Mouse (Mus musculus) CH12.LX (cell line): ENCODE results near the gene Prkch. TPM values are rescaled to one million over a fixed set of nuclear protein-coding genes. Genes with fewer than 3 reads are reported as not detected.

Experiments
- DNase-seq: peaks from one replicate; pipeline ENCODE4 v3.0.0-alpha.2; 2013; ENCODE audit errors: extremely low read depth
- H3K27ac ChIP-seq: 2 replicates; pipeline ENCODE4 v1.5.1; 2012; ENCODE audit warnings: low read depth, mild to moderate bottlenecking, control low read depth, moderate library complexity; ENCODE audit not compliant: insufficient read depth
- H3K27me3 ChIP-seq: replicated peaks from 2 replicates; pipeline ENCODE3; 2012; ENCODE audit warnings: inconsistent platforms
- H3K36me3 ChIP-seq, 2 experiments: replicated peaks in 1 of 2; 2 replicates each; pipeline versions ENCODE3 to v1.6.1; 2012; ENCODE audit warnings: inconsistent platforms in 1 of 2, low read length in 1 of 2, mild to moderate bottlenecking in 1 of 2, mixed read lengths in 1 of 2, moderate library complexity in 1 of 2; ENCODE audit not compliant: control insufficient read depth in 1 of 2, insufficient read depth in 1 of 2
- H3K4me1 ChIP-seq, 2 experiments: 2 replicates each; pipeline ENCODE4 v1.6.1; 2012; ENCODE audit warnings: inconsistent platforms in 1 of 2, moderate library complexity in 1 of 2; ENCODE audit not compliant: insufficient read depth in 2 of 2, control insufficient read depth in 1 of 2
- H3K4me2 ChIP-seq: 2 replicates; pipeline ENCODE4 v1.6.1; 2012; ENCODE audit warnings: low read depth, mild to moderate bottlenecking, control low read depth; ENCODE audit not compliant: poor library complexity, insufficient read depth, severe bottlenecking
- H3K4me3 ChIP-seq, 3 experiments: fragments of 150-350 bp in 1 of 3; sonication (generic) in 1 of 3; replicated peaks in 1 of 3; 2 replicates each; pipeline versions ENCODE3 to v1.5.1; 2011 to 2012; ENCODE audit warnings: low read depth in 2 of 3, low read length in 2 of 3, mild to moderate bottlenecking in 2 of 3, moderate library complexity in 2 of 3, control low read depth in 1 of 3, improper control_type of control experiment in 1 of 3, inconsistent platforms in 1 of 3, mixed read lengths in 1 of 3; ENCODE audit not compliant: poor library complexity in 1 of 3
- H3K79me2 ChIP-seq: replicated peaks from 2 replicates; pipeline ENCODE4 v1.6.1; 2012; ENCODE audit warnings: mild to moderate bottlenecking, moderate library complexity; ENCODE audit not compliant: control insufficient read depth, poor library complexity, insufficient read depth, severe bottlenecking; ENCODE audit errors: extremely low read depth
- H3K9ac ChIP-seq: 2 replicates; pipeline ENCODE4 v1.6.1; 2012; ENCODE audit warnings: low read depth, mild to moderate bottlenecking, control low read depth, moderate library complexity; ENCODE audit not compliant: insufficient read depth
- H3K9me3 ChIP-seq: replicated peaks from 2 replicates; pipeline ENCODE3; 2012; ENCODE audit warnings: low read length, inconsistent platforms, mixed read lengths
- BHLHE40 ChIP-seq: IDR thresholded peaks from 2 replicates; pipeline ENCODE4 v1.6.1; 2011; ENCODE audit warnings: mild to moderate bottlenecking, low read depth, low read length, improper control_type of control experiment
- CHD1 ChIP-seq: IDR thresholded peaks from 2 replicates; pipeline ENCODE4 v1.6.1; 2012; ENCODE audit warnings: low read depth, low read length, improper control_type of control experiment, inconsistent platforms
- CHD2 ChIP-seq: IDR thresholded peaks from 2 replicates; pipeline ENCODE4 v1.6.1; 2011; ENCODE audit warnings: low read length, improper control_type of control experiment
- ELF1 ChIP-seq: IDR thresholded peaks from 2 replicates; pipeline ENCODE4 v1.6.1; 2014; ENCODE audit warnings: low read depth, mild to moderate bottlenecking, inconsistent platforms, low read length, improper control_type of control experiment
- EP300 ChIP-seq: IDR thresholded peaks from 2 replicates; pipeline ENCODE4 v1.6.1; 2011; ENCODE audit warnings: low read length, improper control_type of control experiment
- ETS1 ChIP-seq: conservative IDR thresholded peaks from 2 replicates; pipeline ENCODE4 v1.6.1; 2012; ENCODE audit warnings: low read depth, mild to moderate bottlenecking, inconsistent platforms, low read length, improper control_type of control experiment, moderate library complexity
- HCFC1 ChIP-seq: IDR thresholded peaks from 2 replicates; pipeline ENCODE4 v1.6.1; 2012; ENCODE audit warnings: low read depth, mild to moderate bottlenecking, inconsistent platforms, low read length, improper control_type of control experiment
- IRF4 ChIP-seq: IDR thresholded peaks from 2 replicates; pipeline ENCODE4 v1.6.1; 2014; ENCODE audit warnings: low read depth, mild to moderate bottlenecking, inconsistent platforms, low read length, improper control_type of control experiment
- JUN ChIP-seq: IDR thresholded peaks from 2 replicates; pipeline ENCODE4 v1.6.1; 2011; ENCODE audit warnings: low read depth, mild to moderate bottlenecking, low read length, improper control_type of control experiment, moderate library complexity; ENCODE audit not compliant: insufficient read depth
- JUND ChIP-seq: conservative IDR thresholded peaks from 2 replicates; pipeline ENCODE4 v1.6.1; 2011; ENCODE audit warnings: low read depth, low read length, improper control_type of control experiment
- KAT2A ChIP-seq: IDR thresholded peaks from 2 replicates; pipeline ENCODE4 v1.6.1; 2012; ENCODE audit warnings: low read length, improper control_type of control experiment, inconsistent platforms; ENCODE audit not compliant: insufficient replicate concordance
- MAFK ChIP-seq: IDR thresholded peaks from 2 replicates; pipeline ENCODE4 v1.6.1; 2011; ENCODE audit warnings: low read length, improper control_type of control experiment; ENCODE audit not compliant: insufficient replicate concordance
- MAZ ChIP-seq: IDR thresholded peaks from 2 replicates; pipeline ENCODE4 v1.6.1; 2012; ENCODE audit warnings: low read depth, mild to moderate bottlenecking, inconsistent platforms, low read length, improper control_type of control experiment, moderate library complexity
- MEF2A ChIP-seq: IDR thresholded peaks from 2 replicates; pipeline ENCODE4 v1.6.1; 2014; ENCODE audit warnings: low read depth, mild to moderate bottlenecking, inconsistent platforms, low read length, improper control_type of control experiment, borderline replicate concordance
- MXI1 ChIP-seq: IDR thresholded peaks from 2 replicates; pipeline ENCODE4 v1.6.1; 2011; ENCODE audit warnings: mild to moderate bottlenecking, low read depth, low read length, improper control_type of control experiment
- MYC ChIP-seq: IDR thresholded peaks from 2 replicates; pipeline ENCODE4 v1.6.1; 2011; ENCODE audit warnings: low read depth, mild to moderate bottlenecking, improper control_type of control experiment, low read length
- PAX5 ChIP-seq: IDR thresholded peaks from 2 replicates; pipeline ENCODE4 v1.6.1; 2012; ENCODE audit warnings: low read length, inconsistent platforms, mixed read lengths
- RCOR1 ChIP-seq: conservative IDR thresholded peaks from 2 replicates; pipeline ENCODE4 v1.6.1; 2012; ENCODE audit warnings: low read depth, mild to moderate bottlenecking, inconsistent platforms, low read length, improper control_type of control experiment
- SIN3A ChIP-seq: IDR thresholded peaks from 2 replicates; pipeline ENCODE4 v1.6.1; 2012; ENCODE audit warnings: low read length, improper control_type of control experiment, inconsistent platforms
- SMC3 ChIP-seq: IDR thresholded peaks from 2 replicates; pipeline ENCODE4 v1.6.1; 2011; ENCODE audit warnings: low read depth, low read length, improper control_type of control experiment
- TBP ChIP-seq: conservative IDR thresholded peaks from 2 replicates; pipeline ENCODE4 v1.6.1; 2011; ENCODE audit warnings: low read depth, low read length, improper control_type of control experiment
- TCF12 ChIP-seq: IDR thresholded peaks from 2 replicates; pipeline ENCODE4 v1.6.1; 2014; ENCODE audit warnings: low read depth, mild to moderate bottlenecking, inconsistent platforms, low read length, improper control_type of control experiment
- UBTF ChIP-seq: IDR thresholded peaks from 2 replicates; pipeline ENCODE4 v1.6.1; 2012; ENCODE audit warnings: low read depth, mild to moderate bottlenecking, inconsistent platforms, low read length, improper control_type of control experiment, moderate library complexity
- USF1 ChIP-seq: IDR thresholded peaks from 2 replicates; pipeline ENCODE4 v1.6.1; 2014; ENCODE audit warnings: low read depth, mild to moderate bottlenecking, inconsistent platforms, low read length, improper control_type of control experiment
- ZC3H11A ChIP-seq: IDR thresholded peaks from 2 replicates; pipeline ENCODE4 v1.6.1; 2012; ENCODE audit warnings: low read depth, mild to moderate bottlenecking, inconsistent platforms, low read length, improper control_type of control experiment
- ZKSCAN1 ChIP-seq: IDR thresholded peaks from 2 replicates; pipeline ENCODE4 v1.6.1; 2012; ENCODE audit warnings: low read depth, inconsistent platforms, low read length, improper control_type of control experiment, borderline replicate concordance
- dilution Hi-C: fragments of 300-500 bp; cut with MboI; formaldehyde crosslinking; loops from 2 replicates; pipeline ENCODE4 v1.14.3; 2020; ENCODE audit warnings: low sequenced_read_pairs; ENCODE audit not compliant: extremely low pct_unique_long_range_greater_than_20kb, extremely low pct_ligation_motif_present
- in situ Hi-C: fragments of 300-500 bp; cut with MboI; formaldehyde crosslinking; loops from 3 replicates; pipeline ENCODE4 v1.14.3; 2019; ENCODE audit warnings: low sequenced_read_pairs, low pct_ligation_motif_present, low pct_unique_long_range_greater_than_20kb, mixed read lengths
- polyA plus RNA-seq: library from polyadenylated mRNA; unstranded; fragments of >175 nt; gene quantifications from 2 replicates; pipeline ENCODE4 v1.2.1, GENCODE M21; 2012; ENCODE audit warnings: low read depth; ENCODE audit not compliant: insufficient read length
- total RNA-seq, 2 experiments: library from RNA; depleted of rRNA; stranded (reverse); fragments of 300-350 nt in 1 of 2; fragments of >200 nt in 1 of 2; gene quantifications; 2 replicates each; pipeline ENCODE4 v1.2.3; 2012 to 2014

The Prkch gene
- total and polyA plus RNA-seq, 3 experiments: 0.76 to 2.3 (median 1.8) TPM

- H3K4me3 ChIP-seq: no peak overlapping the region
- DNase-seq: peak; percentile 74
- peaks cover 20% of the 10 kb centered on the region for H3K9me3 ChIP-seq
- in situ Hi-C loops (no loop called here), dilution Hi-C loops (no loop called here)
- H3K36me3 ChIP-seq: peaks cover 0 to 11% of the 10 kb centered on the region in 2 experiments
- H3K27ac ChIP-seq: peak overlapping the region; percentile 20; the same call in 1 of the 2 replicates
- H3K27me3 ChIP-seq: no peaks in the 10 kb centered on the region
- no peak overlapping the region for H3K9ac ChIP-seq
- TF ChIP-seq ELF1 (peak; percentile 38; the same call in 1 of the 2 replicates), HCFC1 (peak; percentile 59), ZKSCAN1 (no peak), BHLHE40 (peak; percentile 70), SMC3 (no peak; the same call in 1 of the 2 replicates), MAFK (peak; percentile 41; the same call in 1 of the 2 replicates), IRF4 (peak; percentile 98), TCF12 (peak; percentile 31; the same call in 1 of the 2 replicates), EP300 (peak; percentile 97), ETS1 (peak; percentile 76), JUN (0 out of 2 replicates have a peak, but pooled peaks have one; percentile 47), MEF2A (peak; percentile 94), RCOR1 (peak; percentile 81; the same call in 1 of the 2 replicates), CHD2 (0 out of 2 replicates have a peak, but pooled peaks have one; percentile 43), TBP (no peak), MXI1 (no peak), MYC (0 out of 2 replicates have a peak, but pooled peaks have one; percentile 23), MAZ (no peak), JUND (peak; percentile 51), SIN3A (peak; percentile 55; the same call in 1 of the 2 replicates)
- H3K79me2 ChIP-seq: no peaks in the 10 kb centered on the region
- H3K4me1 ChIP-seq: peaks cover 20 to 59% of the 10 kb centered on the region in 2 experiments
- no peak overlapping the region for H3K4me2 ChIP-seq
Measured at GRCm38 (mm10) chr12:73723067-73723466, 138.5 kb downstream of the Prkch start.

DNA sequence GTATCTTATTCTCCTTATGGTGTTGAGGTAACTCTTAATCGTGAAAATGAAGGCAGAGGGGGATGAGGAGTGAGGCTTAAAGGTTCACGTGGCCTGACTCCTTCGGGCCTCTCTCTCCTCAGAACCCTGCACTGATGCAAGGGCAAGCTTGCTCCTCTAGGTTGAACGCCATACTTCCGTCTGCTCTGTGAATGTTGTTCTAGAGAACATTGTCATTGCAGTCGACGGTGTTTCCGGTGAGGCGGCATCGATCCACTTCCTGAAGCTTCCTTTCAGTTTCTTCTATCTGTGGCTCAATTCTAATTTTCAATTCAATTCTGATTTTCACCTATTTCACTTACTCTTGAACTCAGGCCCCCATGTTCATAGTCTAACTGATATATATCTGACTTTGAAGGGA lies 139.3 kb downstream of the Prkch start:
- DNase-seq: no peak
- no peaks in the 10 kb centered on the region for H3K79me2 ChIP-seq
- peaks cover 0 to 11% of the 10 kb centered on the region in 2 experiments for H3K36me3 ChIP-seq
- in situ Hi-C loops: no loop called here
- dilution Hi-C loops: no loop called here
- H3K4me2 ChIP-seq: no peak overlapping the region
- H3K4me3 ChIP-seq: no peak overlapping the region
- H3K9ac ChIP-seq: no peak overlapping the region
- H3K27me3 ChIP-seq: no peaks in the 10 kb centered on the region
- peaks cover 20% of the 10 kb centered on the region for H3K9me3 ChIP-seq
- no peak overlapping the region for H3K27ac ChIP-seq
- peaks cover 20 to 62% of the 10 kb centered on the region in 2 experiments for H3K4me1 ChIP-seq
- TF ChIP-seq ZKSCAN1 (no peak), IRF4 (no peak), PAX5 (no peak), MAFK (no peak), MYC (no peak), USF1 (no peak), RCOR1 (no peak), UBTF (no peak), KAT2A (no peak), CHD1 (no peak), ZC3H11A (no peak)
